Mouse (Mus musculus): ENCODE data around the gene Calcoco2. TPM values are rescaled to one million over a fixed set of nuclear protein-coding genes. Genes with fewer than 3 reads are reported as not detected.

The Calcoco2 gene
- polyA plus RNA-seq, 1 experiment from 2014 or later, result not detected

DNA sequence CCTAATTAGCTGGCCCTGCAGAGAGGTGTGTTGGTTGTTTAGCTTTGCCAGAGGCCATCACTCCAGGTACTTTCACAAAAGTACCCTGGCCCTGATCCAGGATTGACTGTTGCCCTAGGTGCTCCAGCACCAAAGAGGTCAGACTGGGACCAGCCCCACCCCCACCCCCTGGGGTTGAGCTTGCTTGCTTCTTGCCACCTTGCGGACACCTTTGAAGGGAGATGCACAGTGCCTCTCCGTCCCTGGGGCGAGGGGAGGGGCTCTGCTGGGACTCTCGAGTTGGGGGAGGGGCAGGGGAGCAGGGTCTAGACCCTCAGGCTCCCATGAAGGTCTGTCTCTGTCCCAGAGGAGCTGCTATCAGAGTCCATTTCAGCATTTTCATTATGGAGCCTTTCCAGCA lies 61.8 kb downstream of the Calcoco2 start:
- Histone ChIP-seq H3K27ac (replicated peaks) (no peak overlapping the region), H3K4me2 (replicated peaks) (no peak overlapping the region), H3K9ac (replicated peaks) (no peak overlapping the region), H3K27me3 (no peaks in the 10 kb centered on the region), H3K4me3 (no peak overlapping the region), H3K9me3 (no peaks in the 10 kb centered on the region), H3K4me1 (no peaks in the 10 kb centered on the region), H3K36me3 (peaks cover 83% of the 10 kb centered on the region)
- 82% methylated on average over 4 of the region's 4 CpGs for WGBS
- ATAC-seq (replicated peaks), result no peak

Other genes starting within 250 kb of the Calcoco2 start
- gene B4galnt2, start 197.1 kb downstream of the Calcoco2 start, polyA plus RNA-seq (2015; fragmentation: Nextera tagmentation; extraction: Ambion mirVana), result not detected in 2 replicates
- gene Igf2bp1, start 106.0 kb downstream of the Calcoco2 start, polyA plus RNA-seq (2015; fragmentation: Nextera tagmentation; extraction: Ambion mirVana), result 22.0 and 27.1 TPM in 2 replicates
- not detected in 2 replicates for gene Gip, start 87.4 kb downstream of the Calcoco2 start, polyA plus RNA-seq (2015; fragmentation: Nextera tagmentation; extraction: Ambion mirVana)
- gene Snf8, start 77.1 kb downstream of the Calcoco2 start, polyA plus RNA-seq (2015; fragmentation: Nextera tagmentation; extraction: Ambion mirVana), result 136 and 142 TPM in 2 replicates
- gene Ube2z, start 46.6 kb downstream of the Calcoco2 start, polyA plus RNA-seq (2015; fragmentation: Nextera tagmentation; extraction: Ambion mirVana), result 35.1 and 37.2 TPM in 2 replicates
- 409 and 467 TPM in 2 replicates for gene Atp5g1, start 36.3 kb downstream of the Calcoco2 start, polyA plus RNA-seq (2015; fragmentation: Nextera tagmentation; extraction: Ambion mirVana)
- gene Ttll6, start 21.8 kb upstream of the Calcoco2 start, polyA plus RNA-seq (2015; fragmentation: Nextera tagmentation; extraction: Ambion mirVana), result 0.18 and 0.25 TPM in 2 replicates
- gene Hoxb13, start 82.4 kb upstream of the Calcoco2 start, polyA plus RNA-seq (2015; fragmentation: Nextera tagmentation; extraction: Ambion mirVana), result not detected in 2 replicates
- not detected in 2 replicates for gene Hoxb9, start 159.5 kb upstream of the Calcoco2 start, polyA plus RNA-seq (2015; fragmentation: Nextera tagmentation; extraction: Ambion mirVana)
- not detected in 2 replicates for gene Hoxb8, start 169.9 kb upstream of the Calcoco2 start, polyA plus RNA-seq (2015; fragmentation: Nextera tagmentation; extraction: Ambion mirVana)
- not detected in 2 replicates for gene Hoxb7, start 174.7 kb upstream of the Calcoco2 start, polyA plus RNA-seq (2015; fragmentation: Nextera tagmentation; extraction: Ambion mirVana)
- gene Hoxb6, start 180.5 kb upstream of the Calcoco2 start, polyA plus RNA-seq (2015; fragmentation: Nextera tagmentation; extraction: Ambion mirVana), result not detected in 2 replicates
- gene Hoxb5, start 191.4 kb upstream of the Calcoco2 start, polyA plus RNA-seq (2015; fragmentation: Nextera tagmentation; extraction: Ambion mirVana), result not detected in 2 replicates
- gene Hoxb4, start 206.3 kb upstream of the Calcoco2 start, polyA plus RNA-seq (2015; fragmentation: Nextera tagmentation; extraction: Ambion mirVana), result not detected in 2 replicates
- gene Hoxb3, start 211.4 kb upstream of the Calcoco2 start, polyA plus RNA-seq (2015; fragmentation: Nextera tagmentation; extraction: Ambion mirVana), result not detected in 2 replicates
- gene Hoxb2, start 238.6 kb upstream of the Calcoco2 start, polyA plus RNA-seq (2015; fragmentation: Nextera tagmentation; extraction: Ambion mirVana), result not detected in 2 replicates

Data from forebrain, embryonic 15.5 days (tissue).